Mouse (Mus musculus) gastrocnemius, postnatal 10 days (tissue): ENCODE measurements around the gene Ctdsp2. TPM values are rescaled to one million over a fixed set of nuclear protein-coding genes. Genes with fewer than 3 reads are reported as not detected.
A peak's percentile ranks its signal among the peaks of the same experiment; 100 is the strongest.

Experiments used
- DNase-seq: peaks from one replicate; pipeline ENCODE4 v3.0.0; 2021; ENCODE audit warnings: mixed read lengths
- long read RNA-seq, 2 experiments: library from polyadenylated mRNA; stranded (forward); transcript quantifications; one replicate each; pipeline ENCODE4 v2.0.0; 2021
- total RNA-seq, 2 experiments: library from RNA; stranded (reverse); gene quantifications; 2 replicates each; pipeline ENCODE4 v1.2.3; 2021

The Ctdsp2 gene
- 100 to 1,000 TPM; 135 to 155 TPM for total RNA-seq
- long read RNA-seq, experiment 1, full-length matches to known transcripts: 74 of 97 reads
- long read RNA-seq, experiment 1, partial matches to known transcripts: 7 of 97 reads
- long read RNA-seq, experiment 1, other reads (novel, unspliced or antisense): 16 of 97 reads
- long read RNA-seq, experiment 2, full-length matches to known transcripts: 56 of 75 reads
- long read RNA-seq, experiment 2, partial matches to known transcripts: 2 of 75 reads
- long read RNA-seq, experiment 2, other reads (novel, unspliced or antisense): 17 of 75 reads

GRCm38 (mm10) chr10:126978277-126978994, at the start of gene Ctdsp2:
TSS of gene Ctdsp2 (plus strand) at chr10:126978717.
- peak; percentile 100 for DNase-seq

DNA sequence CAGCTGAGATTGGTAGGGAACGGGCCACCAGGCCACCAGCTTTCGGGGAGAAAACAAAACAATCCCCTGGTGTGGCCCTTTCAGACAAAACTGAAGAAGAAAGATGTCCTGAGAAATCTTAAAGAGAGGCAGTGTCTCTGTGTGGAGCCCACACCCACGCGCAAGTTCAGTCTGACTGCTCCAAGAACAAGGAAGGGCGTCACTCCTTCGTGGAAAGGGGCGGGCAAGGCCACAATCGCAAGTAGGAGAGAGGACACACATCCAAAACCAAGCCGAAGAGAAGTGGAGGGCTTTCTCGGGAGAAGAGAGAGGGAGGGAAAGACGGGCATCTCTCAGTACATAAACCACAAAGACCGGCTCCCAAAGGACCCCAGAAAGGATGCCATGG, 49.7 kb upstream of the Ctdsp2 start:
- DNase-seq: no peak

- no peak for DNase-seq
Observed at GRCm38 (mm10) chr10:126929543-126929942, 49.0 kb upstream of the Ctdsp2 start.

DNA sequence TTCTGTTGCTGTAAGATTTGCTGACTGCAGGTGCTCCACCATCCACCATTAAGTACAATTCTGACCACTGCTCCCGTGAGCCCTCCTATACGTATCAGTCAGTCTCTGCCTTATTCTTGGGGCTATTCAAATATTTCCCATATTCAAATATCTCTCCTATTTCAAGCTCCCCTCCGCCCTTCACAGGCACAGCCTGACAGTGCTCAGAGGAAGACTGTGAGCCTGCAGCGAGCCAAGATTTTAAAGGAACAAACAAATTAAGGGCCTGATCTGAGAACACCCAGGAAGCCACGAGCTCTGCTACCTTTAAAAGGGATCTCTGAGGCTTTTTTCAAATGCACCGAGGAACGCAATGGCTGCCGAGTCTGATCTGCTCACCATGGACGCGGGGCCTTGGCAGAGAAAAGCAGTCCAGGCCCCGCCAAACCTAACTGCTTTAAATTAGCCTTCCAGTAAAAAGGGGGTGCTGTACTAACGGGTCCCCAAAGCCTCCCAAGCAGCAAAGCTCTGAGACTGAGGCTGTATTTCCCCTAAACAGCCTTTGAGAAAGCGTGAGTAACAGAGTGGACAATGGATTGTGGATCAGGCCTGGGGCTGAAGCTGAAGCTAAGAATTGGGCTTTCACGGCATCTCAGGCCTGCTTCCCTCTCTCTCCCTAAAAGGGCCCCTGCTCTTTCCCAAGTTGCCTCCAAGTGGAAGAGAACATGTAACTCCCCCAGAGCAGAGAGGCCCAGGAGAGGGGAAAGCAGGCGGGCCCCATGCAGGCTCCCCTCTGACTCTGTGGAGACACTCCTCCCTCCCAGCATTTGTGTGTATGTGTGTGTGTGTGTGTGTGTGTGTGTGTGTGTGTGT, 48.0 kb upstream of the Ctdsp2 start:
- DNase-seq: peak; percentile 58

- peak; percentile 20 for DNase-seq
Observed at GRCm38 (mm10) chr10:126931123-126931759, 47.3 kb upstream of the Ctdsp2 start.

- DNase-seq: no peak
Observed at GRCm38 (mm10) chr10:126931760-126932139, 46.8 kb upstream of the Ctdsp2 start.

DNA sequence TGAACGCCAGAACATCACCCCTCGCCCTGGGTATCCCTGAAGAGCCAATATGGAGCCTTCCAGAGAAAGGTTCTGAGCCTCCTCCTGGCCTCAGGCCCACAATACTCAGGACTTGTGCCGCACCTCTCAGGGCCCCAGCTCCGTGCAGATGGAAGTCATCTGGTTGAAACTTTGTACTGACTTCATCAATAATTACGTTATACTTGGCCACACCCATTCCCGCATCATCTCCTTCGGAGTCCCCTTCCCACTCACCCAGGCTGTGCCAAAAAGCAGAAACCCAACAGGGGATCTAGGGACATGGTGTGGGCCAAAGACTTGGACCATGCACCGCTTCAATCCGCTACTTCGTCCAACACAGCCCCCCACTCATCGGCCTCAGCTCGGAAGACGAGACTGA, 44.0 kb upstream of the Ctdsp2 start:
- no peak for DNase-seq

- no peak for DNase-seq
Observed at GRCm38 (mm10) chr10:126935121-126935520, 43.4 kb upstream of the Ctdsp2 start.

DNA sequence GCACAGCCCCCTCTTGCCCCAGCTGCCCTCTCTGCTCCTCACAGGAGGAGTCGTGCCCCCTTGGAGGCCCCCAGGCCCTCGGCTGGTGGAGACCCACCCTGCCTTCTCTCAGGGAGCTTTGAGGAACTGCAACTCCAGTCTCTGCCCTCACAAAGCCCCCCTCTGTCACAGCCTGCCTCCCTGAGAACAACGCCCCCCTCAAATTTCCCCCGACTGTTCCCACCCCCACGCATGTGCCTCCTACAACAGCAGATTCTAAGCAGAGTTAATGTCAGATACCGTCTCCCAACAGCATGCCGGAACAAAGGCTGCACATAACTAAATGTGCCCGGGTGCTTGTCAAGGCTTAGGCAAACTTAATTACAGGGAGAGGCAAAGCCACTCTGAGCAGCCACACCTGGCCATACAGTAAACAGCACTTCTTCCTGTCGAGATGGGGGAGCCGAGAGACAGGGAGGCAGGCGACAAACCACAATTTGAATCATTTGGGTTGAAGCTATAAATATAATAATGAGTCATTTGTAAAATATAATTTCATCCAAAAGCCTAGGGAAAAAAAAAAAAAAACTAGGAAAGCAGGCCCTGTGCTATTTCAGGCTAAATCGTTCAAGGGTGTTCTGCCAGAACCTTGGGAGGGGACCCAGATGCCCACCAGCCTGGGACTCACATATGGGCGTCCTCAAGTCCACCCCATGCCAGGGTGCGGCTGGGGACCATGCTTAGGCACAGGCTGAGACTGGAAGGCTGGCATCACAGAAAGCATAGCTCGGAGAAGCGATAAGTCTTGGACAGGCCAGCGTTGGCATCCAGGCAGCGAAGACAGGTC, 42.7 kb upstream of the Ctdsp2 start:
- DNase-seq: no peak

DNA sequence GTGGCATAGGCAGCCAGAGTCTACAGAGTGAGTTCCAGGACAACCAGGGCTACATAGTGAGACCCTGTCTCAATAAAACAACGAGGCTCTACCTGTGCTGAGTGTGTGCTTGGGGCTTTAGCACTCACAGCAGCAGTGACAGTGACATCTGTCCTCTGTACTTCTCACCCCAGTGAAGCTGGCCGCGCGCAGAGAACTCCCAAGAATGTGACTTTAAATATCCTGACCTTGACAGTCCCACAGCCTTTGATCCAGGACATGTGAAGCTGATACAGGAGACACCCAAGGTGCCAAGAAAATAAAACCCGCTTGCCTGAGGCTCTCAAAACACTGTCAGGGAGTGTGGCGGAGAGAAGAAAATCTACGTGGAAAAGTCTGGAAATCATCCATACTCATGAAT, 37.6 kb upstream of the Ctdsp2 start:
- no peak for DNase-seq

DNA sequence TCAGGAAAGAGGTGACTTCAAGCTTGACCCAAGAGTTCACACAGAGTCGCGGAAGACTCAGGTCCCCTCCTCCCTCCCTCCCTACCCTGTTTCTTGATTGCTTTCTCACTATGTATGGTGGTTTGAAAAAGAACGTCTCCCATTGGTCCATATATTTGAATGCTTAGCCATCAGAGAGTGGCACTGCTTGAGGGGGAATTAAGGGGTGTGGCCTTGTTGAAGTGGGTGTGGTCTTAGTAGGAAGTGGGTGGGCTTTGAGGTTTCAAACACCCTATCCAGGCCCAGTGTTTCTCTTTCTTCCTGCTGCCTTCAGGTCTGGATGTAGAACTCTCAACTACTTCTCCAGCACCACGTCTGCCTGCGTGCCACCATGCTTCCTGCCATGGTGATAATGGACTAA, 33.0 kb upstream of the Ctdsp2 start:
- no peak for DNase-seq

- no peak for DNase-seq
Observed at GRCm38 (mm10) chr10:126949824-126950223, 28.7 kb upstream of the Ctdsp2 start.

GRCm38 (mm10) chr10:126950572-126950971, 27.9 kb upstream of the Ctdsp2 start:
- no peak for DNase-seq

GRCm38 (mm10) chr10:126952375-126952774, 26.1 kb upstream of the Ctdsp2 start:
- DNase-seq: no peak

DNA sequence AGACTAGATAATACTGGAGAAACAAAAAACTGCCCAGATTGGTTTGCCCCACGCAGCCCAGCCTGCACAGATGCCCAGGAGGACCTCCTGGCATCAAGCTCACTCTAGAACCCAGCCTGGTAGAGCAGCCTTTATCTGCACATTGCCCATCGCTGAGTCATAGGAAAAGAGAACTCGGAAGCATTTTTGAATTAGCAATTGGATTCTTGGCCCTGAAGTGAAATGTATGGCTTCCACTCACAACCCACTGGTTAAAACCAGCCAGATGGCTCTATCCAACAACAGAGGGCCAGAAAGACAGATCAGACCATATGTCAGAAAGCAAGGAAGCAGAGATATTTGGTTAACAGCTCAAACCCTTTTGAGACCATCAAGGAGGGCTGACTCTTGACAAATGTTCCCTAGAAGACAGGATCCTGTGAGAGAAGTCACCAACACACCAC, 25.5 kb upstream of the Ctdsp2 start:
- no peak for DNase-seq

DNA sequence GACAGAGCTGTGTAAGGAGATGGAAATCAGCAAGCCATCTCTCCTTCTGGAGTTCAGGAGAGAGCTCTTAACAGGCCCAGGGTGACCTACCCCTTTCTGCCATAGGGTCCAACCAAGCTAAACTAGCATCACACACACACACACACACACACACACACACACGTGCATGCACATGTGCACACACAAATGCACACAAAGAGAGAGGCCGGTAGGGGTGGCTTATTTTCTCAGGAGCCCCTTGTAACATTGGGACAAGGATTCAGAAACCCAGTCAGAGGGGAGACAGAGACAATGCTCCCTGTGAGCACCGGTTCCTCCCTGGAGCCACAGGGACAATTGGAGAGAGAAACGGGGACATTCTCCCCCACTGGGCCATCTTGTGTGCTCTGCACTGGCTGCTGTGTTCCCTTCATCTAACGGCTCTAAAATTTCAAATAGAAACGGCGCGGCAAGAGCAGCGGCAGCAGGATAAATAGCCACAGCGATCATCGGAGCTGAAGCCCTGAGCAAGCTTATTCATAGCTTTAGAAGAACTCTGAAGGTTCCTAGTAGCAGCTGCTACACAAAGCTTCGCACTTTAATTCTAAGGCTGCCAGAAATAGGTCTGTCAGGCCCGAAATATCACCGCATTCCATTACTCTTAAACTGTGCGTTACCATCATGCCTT, 21.7 kb upstream of the Ctdsp2 start:
- no peak for DNase-seq

- DNase-seq: peak; percentile 68
Observed at GRCm38 (mm10) chr10:126957359-126958107, 21.0 kb upstream of the Ctdsp2 start.

DNA sequence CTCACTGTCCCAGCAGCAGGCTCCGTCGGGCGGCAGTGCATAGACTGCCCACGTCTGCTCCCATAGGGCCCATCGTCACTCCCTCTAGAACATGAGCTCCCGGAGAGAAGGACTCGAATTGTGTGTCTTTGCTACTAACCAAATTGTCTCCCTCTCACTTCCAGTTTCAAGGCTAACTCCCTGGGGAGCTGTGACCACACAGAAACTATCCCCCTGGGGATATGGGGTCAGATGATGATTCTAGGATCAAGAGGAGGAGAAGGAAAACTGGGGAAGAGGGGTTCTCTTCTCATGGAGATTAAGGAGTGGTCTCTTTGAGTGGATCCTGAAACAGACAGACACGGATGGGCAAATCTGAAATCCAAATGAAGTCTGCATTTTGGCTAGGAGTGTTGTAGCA, 18.0 kb upstream of the Ctdsp2 start:
- DNase-seq: no peak

DNA sequence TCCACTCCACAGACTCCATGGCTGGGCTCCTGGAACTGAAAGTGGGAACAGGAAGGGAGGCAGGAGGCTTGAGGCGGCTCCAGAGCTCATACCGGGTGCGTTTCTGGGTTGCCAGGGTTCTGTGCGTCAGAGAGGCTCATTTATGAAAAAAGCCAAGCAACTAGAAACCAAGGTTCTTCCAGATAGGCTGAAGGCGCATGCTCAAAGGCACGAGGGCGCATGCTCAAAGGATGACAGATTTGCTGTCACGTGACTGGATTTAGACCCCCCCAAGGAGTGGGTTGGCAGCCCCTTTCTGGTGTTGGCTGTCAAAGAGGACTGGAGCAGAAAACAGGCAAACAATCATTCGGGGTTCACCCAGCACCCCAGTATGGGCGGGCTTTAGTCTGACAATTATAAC, 16.8 kb upstream of the Ctdsp2 start:
- DNase-seq: peak; percentile 73

DNA sequence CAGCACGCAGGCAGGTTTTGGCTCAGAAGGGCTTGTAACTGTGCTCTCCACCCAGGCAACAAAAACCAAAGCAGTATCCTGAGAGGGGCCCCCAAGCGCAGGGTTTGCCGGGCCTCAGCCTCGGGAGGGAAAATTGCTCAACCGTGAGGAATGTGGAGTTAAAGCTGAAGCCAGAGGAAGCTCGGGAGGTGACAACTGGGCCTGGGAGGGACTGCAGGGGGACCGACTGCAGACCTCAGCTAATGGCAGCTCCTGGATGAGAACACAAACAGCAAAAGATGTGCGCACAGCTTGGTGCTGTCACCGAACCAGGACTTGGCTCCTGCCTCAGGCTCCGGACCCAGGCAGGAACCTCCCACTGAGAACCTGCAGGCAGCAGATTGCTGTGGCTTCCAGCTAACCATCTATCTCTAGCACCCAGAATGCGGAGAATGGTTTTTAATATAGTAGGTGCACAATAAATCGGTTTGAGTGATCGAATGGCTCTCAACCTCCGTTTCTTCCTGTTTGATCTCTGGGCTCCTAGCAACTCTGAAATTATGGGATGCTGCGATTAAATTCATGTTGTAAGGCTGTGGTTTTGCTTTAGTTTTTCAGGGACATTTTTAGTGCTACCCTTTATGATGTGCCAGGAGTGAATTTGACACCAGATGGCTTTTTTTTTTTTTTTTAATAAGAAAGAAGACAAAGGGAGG, 16.1 kb upstream of the Ctdsp2 start:
- DNase-seq: peak; percentile 53
